Mouse (Mus musculus): ENCODE data around the gene Zer1.

GRCm38 (mm10) chr2:30132801-30133612, 8.6 kb upstream of the Zer1 start:
- TF ChIP-seq EP300 (IDR thresholded peaks at IDR 0.05; ENCODE audit: low read depth), result no peak; the same call in 1 of the 2 replicates
- TF ChIP-seq CTCF (IDR thresholded peaks at IDR 0.05; ENCODE audit: low read depth), result no peak

All from liver, postnatal 0 days (tissue).